Mouse (Mus musculus) right cerebral cortex, postnatal 14 days (tissue): ENCODE results near the gene Aff3.

Source experiments
- DNase-seq: peaks from one replicate; pipeline ENCODE4 v3.0.0; 2022

Gene Aff3

DNA sequence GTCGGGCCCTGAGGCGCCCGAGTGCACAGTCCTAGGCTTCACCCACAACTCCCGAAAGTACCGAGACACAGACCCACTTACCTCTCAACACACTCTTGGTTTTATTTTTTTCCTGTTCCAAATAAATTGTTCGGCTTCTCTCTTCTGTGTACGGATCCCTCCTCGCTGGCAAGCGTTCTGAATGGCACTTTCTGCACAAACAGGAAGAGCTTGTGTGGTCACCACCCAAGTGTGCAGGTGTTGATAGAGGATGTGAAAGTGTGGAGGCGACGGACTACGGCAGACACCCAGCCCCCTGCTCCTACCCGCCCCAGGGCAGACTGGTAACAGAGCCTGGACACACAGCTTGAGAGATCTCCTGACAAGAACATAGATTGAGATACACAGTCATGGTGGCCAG is at the start of gene Aff3:
Gene Aff3, minus strand, starts transcription at position 179 of the 400 bp plus-strand sequence.
- DNase-seq, result no peak

DNA sequence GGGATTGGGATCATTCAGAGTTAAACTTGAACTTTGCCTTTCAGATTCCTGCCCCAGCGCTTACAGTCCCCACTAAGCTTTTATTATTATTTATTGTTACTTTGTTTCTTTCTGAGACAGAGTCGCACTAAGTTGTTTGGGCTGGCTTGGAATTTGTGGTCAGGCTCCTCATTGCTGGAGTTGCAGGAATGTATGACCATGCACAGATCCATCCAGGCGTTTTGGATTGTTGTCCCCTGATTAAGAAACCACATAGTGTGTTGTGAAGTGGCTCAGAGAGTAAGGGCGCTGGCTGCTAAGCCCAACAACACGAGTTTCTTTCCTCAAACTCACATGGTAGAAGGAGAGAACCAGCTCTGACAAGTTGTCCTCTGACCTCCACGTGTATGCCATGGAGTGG is 35.9 kb upstream of the Aff3 start:
- no peak for DNase-seq

DNA sequence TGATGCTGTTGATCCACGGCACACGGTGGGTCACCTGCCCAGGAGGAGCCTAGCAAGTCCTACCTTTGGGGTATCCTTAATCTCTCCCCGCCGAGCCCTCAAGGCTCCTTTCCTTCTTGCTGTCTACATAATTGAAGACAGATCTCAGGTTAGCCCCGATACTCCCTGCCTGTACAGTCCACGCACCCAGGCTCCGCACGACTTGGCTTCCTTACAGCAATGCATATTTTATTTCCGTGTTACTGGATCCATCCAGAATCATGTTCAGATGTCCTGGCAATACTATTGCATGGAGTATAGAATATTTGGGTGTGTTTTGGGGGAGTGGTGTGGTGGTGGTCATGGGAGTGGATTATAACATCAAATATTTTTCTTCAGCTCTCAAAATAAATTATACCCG is 34.5 kb upstream of the Aff3 start:
- DNase-seq, result no peak

DNA sequence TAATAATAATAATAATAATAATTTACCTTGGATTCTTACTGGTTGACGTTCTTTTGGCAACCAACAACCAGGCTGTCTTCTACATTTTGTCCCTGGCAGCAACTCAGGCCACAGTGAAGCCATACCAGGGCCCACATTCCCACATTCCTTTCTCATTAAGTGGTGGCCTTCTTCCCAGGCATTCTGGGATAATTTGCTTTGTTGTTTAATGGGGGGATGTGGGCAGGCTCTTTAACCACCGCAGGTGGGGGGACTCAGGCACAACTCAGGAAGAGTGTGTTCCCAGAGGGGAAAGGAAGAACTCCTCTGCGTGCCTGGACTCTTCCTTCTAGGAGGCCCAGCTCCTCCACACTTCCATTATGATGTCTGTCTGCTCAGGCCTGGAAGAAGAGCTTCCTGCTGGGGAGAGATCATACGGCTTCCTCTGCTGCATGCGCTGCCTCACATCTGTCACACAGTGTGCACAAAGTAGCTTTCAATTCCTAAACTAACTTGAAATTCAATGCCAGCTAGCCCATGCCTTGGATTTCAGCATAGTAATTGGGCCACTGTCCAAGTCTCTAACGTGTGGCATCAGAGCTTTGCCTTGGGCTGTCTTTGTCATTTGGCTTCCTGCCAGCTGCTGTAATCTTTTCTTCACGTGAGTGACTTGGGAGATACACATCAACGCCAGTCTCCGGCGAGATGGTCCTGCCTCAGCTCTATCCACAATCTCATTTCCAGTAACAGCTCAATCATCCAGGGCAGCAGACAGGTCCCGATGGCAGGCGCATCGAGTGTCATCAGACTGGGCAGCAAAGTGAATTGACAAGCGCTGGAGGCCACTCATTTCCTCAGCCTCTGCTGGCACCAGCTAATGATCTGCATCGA is 31.3 kb upstream of the Aff3 start:
- no peak for DNase-seq

DNA sequence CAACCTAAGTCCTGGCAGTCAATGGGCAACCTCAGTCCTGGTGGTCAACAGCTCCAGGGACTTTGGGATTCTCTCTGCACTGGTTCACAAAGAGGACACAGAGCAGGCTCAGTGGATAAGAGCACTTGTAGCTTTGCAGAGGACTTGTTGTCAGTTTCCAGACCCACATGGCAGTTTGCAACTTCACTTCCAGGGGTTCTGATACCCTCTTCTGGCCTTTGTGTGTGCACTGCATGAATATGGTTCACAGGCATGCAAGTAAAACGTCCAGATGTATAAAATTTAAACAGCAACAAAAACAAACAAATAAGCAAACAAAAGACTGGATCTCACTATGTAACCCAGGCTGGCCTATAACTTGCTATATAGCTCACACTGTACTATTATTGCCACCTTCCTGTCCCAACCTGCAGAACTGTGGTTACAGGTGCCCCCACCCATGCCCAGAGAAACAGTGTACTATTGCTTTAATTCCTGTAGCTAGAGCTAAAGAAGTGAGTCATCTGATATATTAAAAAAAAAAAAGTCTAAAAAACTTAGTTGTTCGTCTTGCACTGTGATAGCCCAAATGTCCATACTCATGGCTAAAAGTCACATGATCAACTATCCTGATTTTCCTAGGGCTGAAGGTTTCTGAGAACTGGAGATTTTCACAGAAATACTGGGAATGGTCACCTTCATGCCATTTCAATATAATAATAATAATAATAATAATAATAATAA is 30.5 kb upstream of the Aff3 start:
- DNase-seq, result no peak

DNA sequence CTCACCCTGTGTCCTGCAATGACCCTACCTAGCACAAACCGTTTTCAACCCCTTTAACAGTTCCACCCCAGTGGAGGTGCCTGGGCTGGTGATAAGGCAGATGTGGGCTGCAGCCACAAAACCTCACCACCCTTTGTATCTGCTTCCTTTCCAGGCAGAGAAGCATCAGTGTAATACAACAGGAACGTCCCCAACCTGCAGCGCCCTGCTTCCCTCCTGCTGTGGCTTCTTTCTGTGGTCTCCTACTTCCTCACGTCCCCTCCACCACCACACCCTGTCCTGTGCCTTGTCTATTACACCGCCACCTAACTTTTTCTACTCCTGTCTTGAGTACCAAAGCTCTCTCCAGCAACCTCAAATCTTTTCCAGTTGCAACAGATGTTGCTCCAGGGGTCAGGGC is 29.4 kb upstream of the Aff3 start:
- no peak for DNase-seq

DNA sequence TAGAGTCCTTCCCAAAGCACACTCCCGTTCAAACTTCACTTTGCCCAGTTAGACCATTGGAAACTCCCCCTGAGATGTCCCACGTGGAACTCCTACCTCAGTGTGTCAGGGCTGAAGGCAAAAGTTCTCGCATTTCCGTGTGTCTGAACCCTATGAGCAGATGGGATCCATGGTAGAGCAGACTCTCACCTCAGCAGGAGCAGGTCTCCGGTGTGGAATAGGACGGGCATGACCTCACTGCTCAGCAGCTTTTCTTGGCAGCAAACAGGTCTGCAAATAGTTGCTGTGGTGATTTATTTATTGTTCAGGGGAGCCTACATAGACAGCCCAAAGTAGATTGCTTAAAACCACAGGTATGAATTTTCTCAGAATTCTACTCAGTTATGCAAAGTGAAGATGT is 25.7 kb upstream of the Aff3 start:
- no peak for DNase-seq

DNA sequence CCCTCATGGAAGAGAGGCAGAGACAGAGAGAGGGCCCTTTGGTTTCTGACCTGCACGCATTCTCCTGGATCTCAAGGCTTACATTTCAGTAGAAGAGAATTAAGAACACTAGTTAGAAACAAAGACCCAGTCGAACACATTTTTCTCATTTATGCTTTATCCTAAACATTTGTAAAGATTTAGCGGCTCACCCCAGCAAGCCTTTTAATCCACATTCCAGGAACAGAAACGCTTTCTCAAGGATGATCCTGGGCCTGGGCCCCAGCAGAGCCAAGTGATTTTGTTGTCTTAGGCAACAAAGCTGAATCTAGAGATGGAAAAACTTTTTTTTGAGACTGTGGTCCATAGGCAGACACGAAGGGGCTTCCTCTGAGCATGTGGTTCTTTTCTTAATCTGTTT is 23.5 kb upstream of the Aff3 start:
- no peak for DNase-seq

DNA sequence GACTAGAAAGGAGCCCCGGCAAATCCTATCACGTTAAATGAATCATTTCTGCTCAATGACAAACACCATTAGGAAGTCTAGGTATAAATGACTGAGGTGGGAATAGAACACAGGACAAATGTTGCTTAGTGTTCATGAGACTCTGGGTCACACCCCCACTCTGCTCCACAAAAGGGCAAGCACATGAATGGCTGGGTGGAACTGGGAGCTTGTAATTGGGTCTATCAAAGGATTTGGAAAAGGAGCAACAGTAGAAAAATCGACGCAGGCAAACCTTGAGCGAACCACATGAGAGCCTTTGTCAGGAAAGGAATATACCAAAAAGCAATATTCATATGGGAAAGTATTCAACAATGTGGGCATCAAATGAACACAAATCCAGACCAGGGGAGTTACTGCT is 21.0 kb upstream of the Aff3 start:
- DNase-seq, result no peak

DNA sequence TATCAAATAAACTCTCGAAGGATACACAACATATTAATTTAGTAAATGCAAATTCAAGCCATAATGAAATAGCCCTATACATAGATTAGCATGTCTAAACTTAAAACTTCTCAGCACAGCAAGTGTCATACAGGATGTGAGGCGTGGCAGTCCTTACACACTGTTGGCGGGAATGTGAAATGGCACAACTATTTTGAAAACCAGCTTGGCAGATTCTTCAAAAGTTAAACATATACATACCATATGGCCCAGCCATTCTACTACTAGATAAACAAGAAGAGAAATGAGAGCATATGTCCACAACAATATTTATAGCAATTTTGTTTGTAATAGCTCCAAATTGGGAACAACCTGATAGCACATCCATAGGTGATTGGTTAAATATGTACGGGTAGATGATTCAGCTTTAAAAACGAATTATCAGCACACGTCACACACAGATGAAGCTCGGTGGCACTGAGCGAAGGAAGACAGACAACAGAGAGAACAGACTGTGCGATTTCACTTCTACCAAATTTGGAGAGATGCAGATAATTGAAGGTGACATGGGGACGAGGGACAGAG is 18.5 kb upstream of the Aff3 start:
- no peak for DNase-seq

DNA sequence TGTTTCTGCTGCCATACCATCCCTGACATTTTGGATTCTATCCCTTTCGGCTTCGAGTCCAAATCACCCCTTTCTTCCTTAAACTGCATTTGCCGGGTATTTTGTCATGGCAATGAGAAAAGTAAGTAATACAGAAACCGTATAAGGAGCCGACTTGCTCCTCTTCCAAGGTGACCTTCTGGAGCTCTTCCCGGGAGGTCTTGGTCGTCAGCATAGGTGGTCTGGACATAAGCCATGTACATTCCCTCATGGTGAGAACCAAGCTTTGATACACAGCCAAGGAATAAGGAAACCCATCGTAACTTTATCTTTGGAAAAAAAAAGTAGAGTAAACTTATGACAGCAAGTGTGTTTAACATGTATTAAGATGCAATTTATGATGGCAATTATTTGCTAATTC is 15.1 kb upstream of the Aff3 start:
- DNase-seq, result no peak

DNA sequence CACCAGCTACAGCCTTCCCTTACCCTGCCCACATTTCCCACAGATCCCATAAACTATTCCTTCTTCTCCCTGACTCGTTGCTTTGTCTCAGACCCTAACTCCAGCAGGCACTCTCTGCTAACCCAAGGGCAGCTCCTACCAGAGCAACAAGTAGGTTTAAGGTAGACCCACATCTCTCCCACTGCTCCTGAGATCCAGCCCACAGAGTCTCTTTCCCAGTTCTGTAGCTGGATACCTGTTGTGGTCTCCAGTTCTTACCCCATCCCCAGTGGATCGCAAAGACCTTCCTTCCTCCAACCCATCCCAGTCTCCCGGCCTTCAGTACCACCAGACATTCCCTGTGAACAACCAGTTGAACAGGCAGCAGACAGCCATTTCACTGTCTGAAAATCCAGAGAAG is 7.0 kb upstream of the Aff3 start:
- no peak for DNase-seq

DNA sequence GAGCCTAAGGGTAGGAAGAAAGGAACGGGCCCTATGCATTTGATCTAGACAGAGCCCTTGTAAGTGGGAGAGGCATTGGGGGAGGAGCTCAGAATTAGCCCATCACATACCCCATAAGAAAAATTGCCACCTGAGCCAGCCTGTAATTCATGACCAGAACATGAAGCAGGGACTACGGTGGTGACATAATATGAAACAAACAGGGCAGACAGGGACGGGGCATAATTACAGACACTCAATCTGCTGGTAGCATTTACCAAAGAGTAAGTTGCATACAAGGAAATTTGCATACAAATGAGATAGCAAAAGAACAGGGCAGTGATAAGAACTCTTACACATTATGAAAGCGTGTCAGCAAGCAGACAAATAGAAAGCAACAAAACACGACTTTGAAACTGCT is 6.3 kb upstream of the Aff3 start:
- no peak for DNase-seq

DNA sequence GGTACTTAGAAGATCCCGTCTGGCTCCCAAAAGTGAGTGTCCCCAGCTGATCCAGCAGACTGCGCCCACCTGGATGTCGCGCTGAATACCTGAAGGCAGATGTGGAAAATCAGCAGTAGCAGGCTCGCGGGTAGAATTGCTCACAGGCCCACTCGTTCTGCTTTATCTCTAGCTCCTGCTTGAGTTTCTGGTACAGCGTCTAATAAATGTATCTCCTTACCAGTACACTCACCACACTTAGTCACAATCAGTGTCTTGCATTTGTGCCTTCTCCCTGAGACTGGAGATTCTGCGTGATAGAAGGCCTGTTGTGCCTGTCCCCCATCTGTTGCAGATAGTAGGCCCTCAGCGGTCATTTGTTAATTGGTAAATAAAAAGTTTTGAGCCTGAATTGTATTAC is 3.6 kb upstream of the Aff3 start:
- no peak for DNase-seq

DNA sequence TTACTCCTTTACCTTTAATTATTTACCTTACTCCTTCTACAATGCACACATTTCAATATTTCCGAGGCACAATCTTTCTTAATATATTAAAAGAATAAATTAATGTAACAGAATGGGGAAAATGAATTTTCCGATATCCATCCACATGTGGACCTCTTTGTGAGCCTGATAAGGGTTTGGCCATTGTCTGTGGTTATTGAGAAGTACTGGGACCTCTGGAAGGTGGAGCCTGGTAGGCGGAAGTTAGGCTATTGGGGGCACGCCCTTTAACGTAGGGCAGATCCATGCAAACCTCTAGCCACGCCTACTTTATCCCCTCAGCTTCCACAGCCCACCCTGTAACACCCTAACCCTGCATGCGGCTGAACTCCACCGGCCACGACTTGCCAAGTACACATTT is 3.1 kb upstream of the Aff3 start:
- no peak for DNase-seq

DNA sequence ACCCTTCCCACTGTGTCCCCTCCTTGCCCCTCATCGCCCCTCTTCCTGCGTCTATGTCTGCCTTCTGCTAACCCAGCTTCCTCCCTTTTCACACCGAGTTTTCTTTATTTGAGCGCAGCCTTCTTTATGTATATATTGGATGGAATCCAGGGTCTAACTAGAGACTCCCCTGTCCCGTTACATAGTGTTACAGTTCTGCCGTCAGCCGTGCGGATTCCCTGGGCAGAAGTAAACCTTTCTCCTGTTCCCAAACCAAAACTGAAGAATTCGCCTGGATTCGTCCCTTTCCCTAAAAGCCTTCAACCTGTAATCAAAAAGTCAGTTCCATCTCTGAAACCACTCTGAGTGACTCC is 2.0 kb upstream of the Aff3 start:
- DNase-seq, result no peak

DNA sequence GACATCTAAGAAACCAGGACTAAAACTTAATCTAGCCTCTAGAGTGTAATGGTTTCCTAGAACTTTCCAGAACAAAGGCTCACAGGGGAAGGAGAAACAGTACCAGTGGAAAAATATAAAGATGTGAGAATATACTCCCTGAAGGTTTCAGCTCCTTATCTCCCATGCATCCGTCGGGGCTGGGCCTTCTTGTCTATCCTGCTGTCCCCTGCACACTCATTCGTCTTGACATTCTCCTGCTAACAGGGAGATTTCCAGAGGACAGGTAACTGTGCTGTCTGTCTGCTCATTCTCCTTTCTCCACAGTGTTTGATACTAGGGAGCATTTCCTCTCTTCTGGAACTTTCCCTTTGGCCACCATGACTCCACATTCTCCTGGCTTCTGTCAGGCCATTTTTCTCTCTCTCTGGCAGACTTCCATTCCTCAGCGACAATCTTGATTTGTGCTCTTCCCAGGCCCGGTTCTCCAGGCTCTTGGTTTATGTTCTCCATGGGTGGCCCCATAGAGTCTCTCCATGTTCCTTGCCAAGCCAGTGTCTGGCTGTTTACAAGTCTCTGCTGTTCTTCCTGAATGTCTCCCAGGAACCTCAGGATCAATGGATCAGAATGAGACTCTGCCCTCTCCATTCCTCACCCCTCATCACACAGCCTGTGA is 1.5 kb upstream of the Aff3 start:
- DNase-seq, result no peak

DNA sequence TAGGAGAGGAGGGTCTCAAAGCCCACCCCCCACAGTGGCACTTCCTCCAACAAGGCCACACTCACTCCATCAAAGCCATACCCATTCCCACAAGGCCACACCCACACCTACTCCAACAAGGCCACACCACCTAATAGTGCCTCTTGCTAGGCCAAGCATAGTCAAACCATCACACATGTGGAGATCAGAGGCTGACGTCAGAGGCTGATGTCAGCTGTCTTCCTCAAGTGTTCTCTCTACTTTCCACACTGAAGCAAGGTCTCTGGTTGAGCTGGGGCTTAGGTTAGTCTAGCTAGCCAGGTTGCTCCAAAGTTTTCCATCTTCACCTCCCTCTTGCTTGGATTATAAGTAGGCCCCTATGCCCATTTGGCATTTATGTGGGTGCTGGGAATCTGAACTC is 856 bp upstream of the Aff3 start:
- DNase-seq, result no peak

DNA sequence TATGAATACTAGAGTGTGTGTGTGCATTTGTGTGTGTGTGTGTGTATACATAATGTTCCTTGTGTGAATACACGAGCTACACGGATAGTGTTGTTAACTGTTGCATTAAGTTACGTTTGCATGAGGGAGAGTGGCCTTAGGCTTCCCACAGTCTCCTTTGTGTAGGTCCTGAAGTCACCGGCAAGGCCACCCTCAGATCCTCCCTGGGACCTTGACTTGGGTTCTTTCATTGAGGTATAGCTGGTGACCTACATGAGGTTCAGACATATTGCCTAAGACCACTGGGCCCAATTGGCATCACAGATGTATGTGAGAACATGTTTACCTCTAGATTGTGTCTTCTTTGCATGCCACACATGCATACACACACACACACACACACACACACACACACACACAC is 494 bp downstream of the Aff3 start:
- DNase-seq, result no peak

DNA sequence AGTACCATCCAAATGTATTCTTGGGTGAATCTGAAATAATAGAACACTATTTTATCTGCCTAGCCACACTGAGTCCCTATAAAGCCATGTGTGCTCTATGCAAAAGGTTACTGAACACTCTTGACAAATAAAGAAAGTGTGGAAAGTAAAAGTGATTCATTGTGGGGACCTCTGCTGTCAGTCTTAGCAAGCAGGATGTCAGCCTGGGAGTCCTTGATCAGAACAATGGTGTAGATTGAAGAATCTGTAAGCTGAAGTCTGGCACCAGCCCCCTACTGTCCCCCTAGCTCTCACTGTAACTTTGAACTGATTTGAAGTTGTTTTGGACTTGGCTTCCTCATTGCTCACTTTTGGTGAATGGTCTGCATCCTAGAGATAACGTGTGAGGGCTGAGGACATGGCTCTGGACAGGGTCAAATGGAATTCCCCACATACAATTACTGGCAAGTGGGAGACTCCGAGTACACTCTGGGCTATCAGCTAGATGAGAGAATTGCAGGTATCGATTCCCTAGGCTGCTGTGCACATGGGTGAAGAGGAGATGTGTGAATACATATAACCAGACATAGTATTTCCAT is 2.0 kb downstream of the Aff3 start:
- no peak for DNase-seq

DNA sequence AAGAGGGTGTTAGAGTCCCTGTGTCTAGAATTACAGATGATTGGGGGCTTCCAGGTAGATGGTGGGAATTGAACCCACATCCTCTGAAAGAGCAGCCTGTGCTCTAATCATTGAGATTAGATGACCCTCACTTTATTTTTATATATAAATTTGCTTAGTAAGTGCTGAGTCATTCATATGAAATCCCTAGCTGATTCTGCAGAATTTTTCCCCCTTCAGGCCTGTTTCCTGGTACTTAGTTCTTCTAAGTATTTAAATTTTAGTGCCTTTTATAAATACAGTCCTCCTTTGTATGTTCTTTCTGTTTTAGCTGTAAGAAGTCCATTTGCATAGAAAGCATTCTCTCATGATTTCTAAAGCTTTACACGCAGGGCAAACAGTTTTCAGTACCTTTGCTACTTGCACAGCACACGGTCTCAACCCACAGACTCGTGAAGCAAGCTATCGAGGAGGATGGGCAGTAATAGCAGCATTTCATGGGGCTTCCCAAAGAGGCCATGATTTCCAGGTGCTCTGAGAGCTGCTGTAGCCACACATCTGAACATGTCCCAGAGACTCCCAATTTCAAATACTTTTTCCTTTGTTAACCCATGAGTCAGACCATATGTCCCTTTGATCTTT is 5.7 kb downstream of the Aff3 start:
- DNase-seq, result no peak

DNA sequence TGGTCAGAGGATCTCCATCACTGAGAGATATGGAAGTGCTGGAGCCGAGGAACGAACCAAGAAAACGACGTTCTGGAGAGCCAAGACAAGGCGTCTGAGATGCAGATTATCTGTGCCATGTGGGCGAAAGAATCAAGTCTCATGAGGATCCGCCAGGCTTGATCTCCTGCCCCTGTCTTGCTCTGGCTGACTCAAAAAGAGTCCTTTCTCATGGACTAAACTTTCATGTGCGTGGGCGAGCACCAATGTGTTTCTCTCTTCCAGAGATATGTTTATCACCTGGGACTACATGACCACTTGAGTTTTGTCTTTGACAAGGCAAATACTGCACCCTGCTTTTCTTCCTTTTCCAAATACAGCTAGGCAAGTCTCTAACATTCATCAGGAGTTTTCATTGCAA is 6.4 kb downstream of the Aff3 start:
- no peak for DNase-seq

DNA sequence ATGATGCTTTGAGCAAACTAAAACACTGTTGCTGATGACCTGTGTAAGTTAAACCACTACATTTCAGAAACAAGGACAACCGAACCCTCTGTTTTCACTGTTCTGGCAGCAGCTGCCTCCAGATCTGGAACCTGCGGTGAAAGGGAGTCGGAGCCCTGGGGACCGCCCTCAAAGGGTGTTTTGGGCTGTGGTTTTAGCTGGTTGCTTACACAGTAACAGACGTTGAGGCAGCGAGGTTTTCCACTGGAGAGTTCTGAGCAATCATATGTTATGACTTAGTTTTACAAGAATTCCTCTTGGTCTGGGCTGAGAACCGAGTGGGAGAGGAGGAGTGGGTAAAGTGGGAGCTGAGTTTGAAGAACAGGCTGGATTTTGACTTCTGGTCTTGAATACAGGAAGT is 7.1 kb downstream of the Aff3 start:
- DNase-seq, result no peak
